Mouse (Mus musculus): Measurements from ENCODE around the gene Cldn18. TPM values are rescaled to one million over a fixed set of nuclear protein-coding genes. Genes with fewer than 3 reads are reported as not detected.
A peak's percentile ranks its signal among the peaks of the same experiment; 100 is the strongest.

Gene Cldn18
- total RNA-seq (2021): not detected
- long read RNA-seq, experiment 1: 0 reads
- long read RNA-seq, experiment 2: 0 reads

DNA sequence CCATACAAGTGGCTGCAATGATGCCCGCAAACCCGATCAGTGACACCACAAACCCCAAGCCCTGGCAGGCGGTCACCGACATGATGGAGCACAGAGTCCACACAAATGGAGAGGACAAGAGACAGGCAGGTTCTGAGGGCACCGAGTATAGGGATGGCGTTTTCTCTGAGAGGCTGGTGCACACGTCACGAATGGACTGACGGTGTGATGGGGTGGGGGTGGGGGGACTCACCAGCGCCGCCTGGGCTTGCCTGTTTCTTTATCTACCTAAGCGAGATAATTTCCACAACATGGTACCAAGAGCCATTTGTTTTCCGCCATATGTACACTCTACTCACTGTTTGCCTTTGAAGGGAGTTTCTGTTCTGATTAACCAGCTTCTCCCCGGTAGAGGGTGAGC lies at the start of gene Cldn18:
Gene Cldn18, minus strand, starts transcription at position 134 of the 400 bp plus-strand sequence.
- DNase-seq: no peak

- peak; percentile 1 for DNase-seq
Observed at GRCm38 (mm10) chr9:99763530-99763929, 46.5 kb upstream of the Cldn18 start.

DNA sequence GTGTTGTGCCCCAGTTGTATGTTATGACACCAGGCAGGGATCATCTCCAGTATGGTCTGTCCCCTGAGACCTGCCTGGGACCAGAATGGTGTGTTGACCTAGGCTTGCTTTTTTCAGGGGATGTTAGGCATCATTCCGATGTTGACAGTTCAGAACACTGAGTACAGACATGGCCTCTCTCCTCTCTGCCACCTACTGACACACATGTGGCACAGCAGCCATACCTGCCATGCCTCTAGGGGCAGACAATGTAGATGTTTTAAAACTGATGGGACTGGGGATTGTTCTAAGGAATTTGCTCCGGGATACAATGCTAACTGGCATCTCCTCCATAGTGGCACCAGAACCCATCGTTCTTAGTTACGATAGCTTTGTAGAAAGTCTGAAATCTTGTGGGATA lies 33.2 kb upstream of the Cldn18 start:
- DNase-seq: no peak

DNA sequence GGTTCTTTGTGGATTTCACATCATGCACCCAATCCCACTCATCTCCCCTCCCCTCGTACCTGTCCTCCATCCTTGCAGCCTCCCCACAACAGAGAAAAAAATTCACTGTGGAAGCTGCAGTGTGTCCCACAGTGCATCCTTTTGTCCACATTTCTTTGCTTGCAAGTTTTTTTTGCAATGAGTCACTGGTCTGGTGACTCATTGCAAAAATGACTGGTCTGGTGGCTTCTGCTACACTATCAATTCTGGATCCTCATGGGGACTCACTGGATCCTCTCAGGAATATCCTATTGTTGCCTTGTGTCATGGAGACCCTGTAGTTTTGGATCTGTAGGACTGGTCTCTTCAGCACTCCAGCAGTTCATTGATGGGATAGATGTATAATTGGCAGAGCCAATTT lies 31.2 kb upstream of the Cldn18 start:
- DNase-seq: no peak

DNA sequence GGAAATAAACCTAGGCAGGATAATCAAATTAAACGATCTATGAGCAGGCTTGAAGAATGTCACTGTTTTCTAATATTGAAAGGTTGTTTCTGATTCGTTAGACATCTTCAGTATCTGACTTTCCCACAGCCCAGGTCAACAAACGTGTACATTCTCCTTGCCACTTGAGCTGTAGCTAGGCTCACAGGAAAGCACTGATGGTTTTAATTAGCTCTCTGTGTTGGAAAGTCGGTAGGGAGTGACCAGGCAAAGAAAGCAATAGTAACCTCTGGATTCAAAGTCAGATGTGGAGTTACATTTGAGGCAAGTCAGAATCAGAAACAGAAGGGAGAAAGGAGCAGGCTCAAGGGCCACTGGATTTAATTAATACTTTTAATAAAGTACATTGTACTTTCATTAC lies 30.7 kb upstream of the Cldn18 start:
- DNase-seq: no peak

DNA sequence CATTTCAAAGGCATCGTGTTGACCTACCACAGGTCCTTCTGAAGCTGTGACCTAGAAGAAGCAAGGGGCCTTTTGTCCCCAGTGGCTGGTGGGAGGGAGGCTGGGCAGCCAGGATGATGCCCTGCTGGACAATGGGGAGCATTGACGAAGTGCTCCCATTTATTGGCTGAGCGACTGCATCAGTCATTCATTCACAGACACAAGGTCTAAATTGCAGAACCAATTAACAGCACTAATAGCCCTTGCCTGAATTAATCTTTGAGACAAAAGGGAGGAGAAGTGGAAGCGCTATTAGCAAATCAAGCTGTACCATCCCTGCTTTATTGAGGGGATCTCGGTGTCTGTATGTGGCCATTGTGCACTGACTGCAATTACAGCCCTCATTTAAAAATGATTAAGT lies 27.5 kb upstream of the Cldn18 start:
- DNase-seq: no peak

GRCm38 (mm10) chr9:99729943-99730646 lies 13.0 kb upstream of the Cldn18 start:
- peak; percentile 70 for DNase-seq

DNA sequence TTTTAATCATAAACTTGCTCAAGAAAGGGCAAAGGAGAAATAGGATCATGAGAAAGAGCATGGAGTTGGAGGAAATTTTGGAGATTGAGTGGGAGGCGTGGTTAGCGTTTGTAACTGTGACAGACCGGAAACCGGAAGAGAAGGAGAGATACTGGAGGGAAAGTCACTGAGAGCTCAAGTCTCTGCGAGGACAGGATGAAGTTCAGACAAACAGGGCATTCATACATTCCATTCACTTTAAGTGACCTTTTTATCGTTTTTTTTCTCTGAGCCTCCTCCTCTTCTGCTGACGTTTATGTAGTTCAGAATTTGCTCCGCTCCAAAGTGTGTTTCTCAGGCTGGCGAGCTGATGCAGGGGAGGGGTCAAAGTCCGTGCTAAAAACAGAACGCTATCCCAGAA lies 10.8 kb upstream of the Cldn18 start:
- DNase-seq: no peak

- DNase-seq: no peak
Observed at GRCm38 (mm10) chr9:99725278-99725677, 8.2 kb upstream of the Cldn18 start.

DNA sequence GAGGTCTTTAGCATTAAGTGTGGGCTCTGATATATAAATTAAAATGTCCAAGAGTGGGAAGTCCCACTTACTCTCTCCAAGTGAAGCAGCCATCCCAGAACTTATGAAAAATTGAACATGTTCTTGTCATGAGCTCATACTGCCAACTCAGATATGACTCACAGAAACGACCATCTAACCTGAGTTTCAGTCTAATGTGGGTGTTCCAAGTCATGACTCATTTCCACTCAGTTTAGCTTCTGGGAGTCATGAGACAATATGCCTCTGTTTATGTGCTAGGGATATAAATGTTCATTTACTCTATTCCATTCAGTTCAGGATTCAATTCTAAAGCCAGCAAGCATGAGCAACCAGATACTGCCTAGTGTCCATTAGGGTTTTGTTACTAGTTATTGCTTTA lies 2.9 kb upstream of the Cldn18 start:
- no peak for DNase-seq

GRCm38 (mm10) chr9:99710297-99710696 lies 6.8 kb downstream of the Cldn18 start:
- no peak for DNase-seq

DNA sequence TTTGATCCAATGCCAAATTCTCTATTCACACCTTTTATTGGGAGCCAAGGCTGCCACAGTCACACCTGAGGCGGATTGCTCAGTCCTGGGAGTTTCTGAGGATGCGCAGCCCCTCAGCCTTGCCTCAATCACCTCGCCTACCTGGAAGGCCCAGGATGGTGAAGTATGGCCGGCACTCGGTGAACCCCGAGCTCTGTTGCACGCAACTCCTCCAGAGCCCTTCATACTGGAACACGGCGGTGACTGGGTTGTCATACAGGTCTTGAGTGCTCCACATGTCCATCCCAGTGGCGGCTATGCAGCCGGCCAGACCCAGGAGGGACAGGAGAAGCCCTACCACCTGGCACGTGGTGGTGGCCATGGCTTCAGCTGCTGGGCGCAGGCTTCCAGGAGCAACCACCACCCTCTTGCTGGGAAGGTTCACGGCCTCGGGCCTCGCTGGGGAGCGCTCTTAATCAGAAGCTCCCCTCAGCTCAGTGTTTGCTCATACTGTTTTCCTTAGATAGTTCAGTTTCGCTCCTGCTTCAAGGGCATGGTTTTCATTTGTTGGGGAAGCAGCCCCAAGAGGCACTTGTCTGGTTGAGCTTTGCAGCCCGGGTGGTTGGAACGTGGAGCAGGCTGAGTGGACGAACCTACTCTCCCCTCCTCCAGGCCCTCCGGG lies 7.3 kb downstream of the Cldn18 start:
- no peak for DNase-seq

- DNase-seq: no peak
Observed at GRCm38 (mm10) chr9:99707425-99708126, 9.5 kb downstream of the Cldn18 start.

DNA sequence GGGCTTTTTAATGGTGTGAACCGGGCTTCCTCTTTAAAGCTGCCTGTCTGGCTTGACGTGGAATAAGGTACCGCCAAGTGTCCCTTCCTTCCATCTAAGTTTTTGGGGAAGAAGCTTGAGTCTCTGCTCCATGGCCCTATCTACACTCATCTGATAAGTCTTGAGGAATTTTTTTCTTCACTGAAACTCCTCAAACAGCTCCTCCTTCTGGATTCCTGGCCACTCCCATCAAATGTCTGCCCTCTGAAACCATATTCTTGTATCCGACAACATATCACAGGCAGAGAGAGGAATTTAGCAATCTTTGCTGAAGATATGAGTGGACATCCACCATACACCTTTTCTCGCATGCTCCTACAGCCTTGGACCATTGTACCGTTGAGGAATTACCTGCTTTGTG lies 10.8 kb downstream of the Cldn18 start:
- no peak for DNase-seq

- no peak for DNase-seq
Observed at GRCm38 (mm10) chr9:99703711-99704110, 13.4 kb downstream of the Cldn18 start.

- DNase-seq: no peak
Observed at GRCm38 (mm10) chr9:99702215-99702614, 14.9 kb downstream of the Cldn18 start.

GRCm38 (mm10) chr9:99701187-99701586 lies 15.9 kb downstream of the Cldn18 start:
- no peak for DNase-seq

DNA sequence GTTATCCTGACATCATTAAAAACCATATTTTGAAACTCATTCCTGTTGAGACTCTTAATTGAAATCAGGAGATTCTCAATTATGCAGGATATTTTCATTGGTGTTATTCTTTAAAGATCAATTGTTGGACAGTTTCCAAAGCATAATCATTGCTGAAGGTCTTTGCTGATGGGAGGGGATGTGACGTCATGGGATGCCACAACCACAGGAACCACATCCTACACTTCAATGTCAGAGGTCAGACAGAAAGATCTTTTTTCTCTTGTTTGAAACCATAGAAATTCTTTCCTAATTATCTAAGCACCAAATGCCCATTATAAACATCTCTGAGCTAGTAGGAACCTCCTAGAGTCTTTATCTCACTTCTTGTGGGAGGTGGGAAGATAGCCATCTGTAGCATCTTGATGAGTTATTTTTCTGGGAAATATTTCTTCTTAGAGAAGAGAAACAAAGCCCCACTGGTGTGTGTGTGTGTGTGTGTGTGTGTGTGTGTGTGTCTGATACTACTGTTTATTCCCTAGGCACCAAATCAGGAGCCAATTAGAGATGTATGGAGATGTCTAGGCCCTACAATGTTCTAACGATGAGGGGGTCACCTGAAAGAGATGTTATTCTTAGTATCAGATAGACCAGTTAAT lies 17.2 kb downstream of the Cldn18 start:
- DNase-seq: no peak

DNA sequence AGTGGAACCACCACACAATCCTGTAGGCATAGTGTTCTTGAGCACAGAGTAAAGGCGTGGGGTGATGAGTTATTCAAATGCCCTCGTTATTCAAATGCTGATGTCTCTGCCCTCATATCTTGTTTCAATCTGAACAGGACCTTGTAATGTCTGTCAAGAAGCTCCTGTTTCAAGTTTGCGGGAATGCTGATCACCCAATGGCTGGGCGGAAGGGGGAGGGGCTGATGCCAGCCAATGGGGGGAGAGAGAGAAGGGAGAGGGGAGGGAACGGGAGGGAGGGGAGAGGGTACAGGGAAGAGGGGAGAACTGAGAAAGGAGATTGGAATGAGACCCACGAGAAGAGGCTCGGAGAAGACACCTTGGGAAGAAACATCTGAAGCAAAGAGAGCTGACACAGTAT lies 22.1 kb downstream of the Cldn18 start:
- no peak for DNase-seq

DNA sequence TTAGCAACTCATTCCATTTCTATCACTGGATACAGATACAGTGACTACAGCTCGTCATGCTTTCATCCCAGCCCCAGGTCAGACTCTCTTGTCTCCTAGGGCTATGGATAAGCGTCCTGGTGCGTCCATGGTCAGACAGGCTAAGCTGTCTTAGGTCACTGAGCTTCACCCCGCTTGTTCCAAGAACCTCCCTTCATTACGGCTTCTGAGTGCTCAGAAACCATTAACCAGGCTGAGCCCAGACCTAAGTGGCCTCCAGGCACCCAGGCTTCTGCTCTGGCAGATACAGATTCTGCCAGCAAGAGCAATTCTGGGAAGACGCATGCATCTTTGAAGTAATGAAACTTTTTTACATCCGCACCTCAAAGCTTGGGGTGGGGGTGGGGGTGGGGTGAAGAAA lies 26.7 kb downstream of the Cldn18 start:
- no peak for DNase-seq

DNA sequence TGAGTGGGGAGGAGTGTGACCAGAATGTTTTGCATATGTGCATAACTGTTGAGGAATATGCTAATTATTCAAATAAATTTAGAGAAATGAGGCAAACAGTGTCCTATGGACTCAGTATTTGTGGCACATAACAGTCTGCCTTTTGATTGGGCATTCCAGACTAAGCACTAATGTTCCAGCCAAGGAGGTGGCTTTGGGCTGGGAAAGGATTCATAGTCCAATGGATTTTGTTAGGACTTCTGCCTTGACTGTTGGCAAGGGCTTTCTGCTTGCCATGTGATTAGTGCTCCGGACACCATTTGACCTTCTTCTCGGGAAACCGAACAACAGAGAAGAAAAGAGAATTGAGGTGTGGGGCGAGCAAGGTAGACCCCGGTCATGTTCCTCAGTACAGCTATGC lies 27.3 kb downstream of the Cldn18 start:
- no peak for DNase-seq

DNA sequence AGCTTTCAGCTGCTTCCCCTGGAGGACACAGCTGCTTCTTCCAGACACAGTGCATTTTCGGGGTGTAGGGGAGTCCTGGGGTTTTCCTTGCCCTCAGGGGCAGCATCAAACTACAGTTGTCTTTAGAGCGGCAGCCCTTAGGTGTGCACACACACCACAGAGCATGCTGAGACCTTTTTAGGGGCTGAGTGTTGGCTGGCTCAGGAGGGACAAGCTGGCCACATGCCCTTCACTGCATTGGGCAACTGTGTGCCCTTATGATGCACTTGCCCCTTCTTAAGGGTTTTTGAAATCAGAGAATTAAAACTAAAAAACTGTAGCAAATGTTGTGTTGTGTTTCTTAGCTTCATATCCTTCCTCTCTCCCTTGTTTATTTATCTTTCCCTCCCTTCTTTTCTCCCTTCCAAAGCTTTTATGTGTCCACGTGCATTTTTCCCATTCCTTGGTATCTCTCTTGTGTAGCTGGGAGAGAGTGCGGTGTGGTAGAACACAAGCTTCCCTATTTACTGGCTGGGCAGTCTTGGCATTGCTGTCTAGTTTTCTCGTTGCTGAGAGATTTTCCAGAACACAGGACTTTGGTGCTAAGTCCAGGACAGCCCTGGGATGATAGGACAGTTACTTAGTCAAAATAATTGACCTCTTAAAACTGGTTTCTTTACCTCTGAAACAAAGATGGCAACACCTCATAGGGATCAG lies 31.4 kb downstream of the Cldn18 start:
- DNase-seq: no peak

Measured in adrenal gland, postnatal 10 days (tissue).